Mouse (Mus musculus) right cerebral cortex, postnatal 4 days (tissue): ENCODE data around the gene Il13ra1.

ENCODE experiments used
- DNase-seq: peaks from one replicate; pipeline ENCODE4 v3.0.0-alpha.2; 2022

The Il13ra1 gene

GRCm38 (mm10) chrX:36209554-36209953 lies 97.6 kb downstream of the Il13ra1 start:
- DNase-seq = no peak

GRCm38 (mm10) chrX:36211216-36211615 lies 99.3 kb downstream of the Il13ra1 start:
- DNase-seq = no peak
